Mouse (Mus musculus) lung, embryonic 15.5 days (tissue): ENCODE results near the gene Gm6676. TPM values are rescaled to one million over a fixed set of nuclear protein-coding genes. Genes with fewer than 3 reads are reported as not detected.
"Not testable (repeated sequence)": the region's sequence is repeated elsewhere in the genome, so short reads cannot be mapped to it uniquely, and the experiment has no call there.

Experiments used
- ATAC-seq: fragments of 200-750 bp; cut with Nextera tagmentation; 2 replicates; pipeline ENCODE4 v1.8.0; 2017; ENCODE audit warnings: moderate number of reproducible peaks, borderline replicate concordance; ENCODE audit not compliant: low FRiP score, low TSS enrichment; ENCODE audit errors: extremely low read depth
- H3K27ac ChIP-seq: fragments of 300-500 bp; sonication (generic); 2 replicates; pipeline ENCODE4 v1.5.1; 2015; ENCODE audit warnings: moderate library complexity, mild to moderate bottlenecking, inconsistent platforms
- H3K27me3 ChIP-seq: fragments of 300-500 bp; sonication (generic); 2 replicates; pipeline ENCODE4 v1.6.1; 2015; ENCODE audit warnings: inconsistent platforms
- H3K36me3 ChIP-seq: fragments of 300-500 bp; sonication (generic); 2 replicates; pipeline ENCODE4 v1.6.1; 2015; ENCODE audit warnings: inconsistent platforms
- H3K4me1 ChIP-seq: fragments of 300-500 bp; sonication (generic); 2 replicates; pipeline ENCODE4 v1.6.1; 2015; ENCODE audit warnings: inconsistent platforms
- H3K4me2 ChIP-seq: fragments of 300-500 bp; sonication (generic); 2 replicates; pipeline ENCODE4 v1.6.1; 2015; ENCODE audit warnings: inconsistent platforms, mild to moderate bottlenecking, moderate library complexity
- H3K4me3 ChIP-seq: fragments of 300-500 bp; sonication (generic); 2 replicates; pipeline ENCODE4 v1.5.1; 2015; ENCODE audit warnings: mild to moderate bottlenecking, inconsistent platforms
- H3K9ac ChIP-seq: fragments of 300-500 bp; sonication (generic); 2 replicates; pipeline ENCODE4 v1.6.1; 2015; ENCODE audit warnings: inconsistent platforms
- H3K9me3 ChIP-seq: fragments of 300-500 bp; sonication (generic); 2 replicates; pipeline ENCODE4 v1.6.1; 2016; ENCODE audit warnings: inconsistent platforms
- WGBS: fragments of 180-500 bp; shearing (Covaris S2); methylation state at CpG from one replicate; pipeline ENCODE4 v1.1.7; 2015; 5-methylcytosine and 5-hydroxymethylcytosine counted together
- polyA plus RNA-seq: library from polyadenylated mRNA; unstranded; fragments of >200 nt; fragmentation: Nextera tagmentation; extraction: Ambion mirVana; gene quantifications from 2 replicates; pipeline ENCODE4 v1.2.1, GENCODE M21; 2015

Gene Gm6676
- polyA plus RNA-seq = not detected in 2 replicates

DNA sequence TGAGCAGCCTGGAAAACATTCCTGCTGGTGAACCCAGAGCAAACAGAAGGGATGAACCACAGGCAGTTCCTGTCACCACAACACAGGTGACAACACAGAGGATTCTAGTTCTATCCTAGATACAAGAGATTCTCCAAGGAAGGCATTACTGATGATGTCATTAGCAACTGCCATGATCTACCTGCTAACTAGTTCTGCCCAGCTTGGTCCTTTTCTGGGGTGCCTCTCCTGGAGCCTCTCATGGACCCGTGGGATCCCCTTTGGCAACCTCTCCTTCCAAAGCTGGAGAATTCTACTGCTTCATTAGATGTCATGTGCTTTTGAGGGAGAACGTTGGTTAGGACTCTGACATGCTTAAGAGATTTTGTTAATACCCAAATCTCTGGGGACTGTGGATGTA is at the start of gene Gm6676:
TSS of gene Gm6676 (minus strand) at position 101 of the 400 bp plus-strand sequence.
- WGBS = no CpG with 5 or more reads among the region's 2 CpGs
- ATAC-seq, H3K9ac ChIP-seq, H3K27me3 ChIP-seq, H3K27ac ChIP-seq, H3K4me1 ChIP-seq, H3K9me3 ChIP-seq, H3K4me2 ChIP-seq, H3K36me3 ChIP-seq, H3K4me3 ChIP-seq: not testable (repeated sequence)

DNA sequence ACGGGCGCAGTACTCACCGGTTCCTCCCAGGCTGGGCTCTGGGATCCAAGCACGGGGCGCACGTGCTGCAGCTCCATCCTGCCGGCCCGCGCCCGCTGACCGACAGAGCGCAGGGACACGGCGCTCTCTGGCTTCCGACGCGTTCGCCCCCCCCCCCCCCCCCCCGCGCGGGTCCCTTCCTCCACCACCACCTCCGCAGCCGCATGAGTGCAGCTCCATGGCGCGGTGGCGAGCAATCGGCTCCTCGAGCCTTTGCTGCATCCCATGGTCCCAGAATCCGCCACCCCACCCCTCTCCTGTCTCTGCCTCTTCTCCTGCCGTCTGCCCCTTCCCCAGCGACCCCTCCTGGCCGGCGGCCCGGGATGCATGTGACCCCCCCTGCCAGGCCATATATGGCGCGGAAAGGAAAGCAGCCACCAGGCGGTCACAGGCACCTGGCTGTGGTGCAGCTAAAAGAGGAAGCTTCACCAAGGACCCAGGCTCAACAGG is 49.3 kb upstream of the Gm6676 start, which contains the start of gene Gm3512:
TSS of gene Gm3512 (minus strand) at position 51 of the 489 bp plus-strand sequence.
- H3K27ac ChIP-seq, H3K4me2 ChIP-seq, H3K4me1 ChIP-seq, ATAC-seq, H3K27me3 ChIP-seq, H3K4me3 ChIP-seq, H3K9ac ChIP-seq, H3K9me3 ChIP-seq, H3K36me3 ChIP-seq: not testable (repeated sequence)
- no CpG with 5 or more reads among the region's 37 CpGs for WGBS

DNA sequence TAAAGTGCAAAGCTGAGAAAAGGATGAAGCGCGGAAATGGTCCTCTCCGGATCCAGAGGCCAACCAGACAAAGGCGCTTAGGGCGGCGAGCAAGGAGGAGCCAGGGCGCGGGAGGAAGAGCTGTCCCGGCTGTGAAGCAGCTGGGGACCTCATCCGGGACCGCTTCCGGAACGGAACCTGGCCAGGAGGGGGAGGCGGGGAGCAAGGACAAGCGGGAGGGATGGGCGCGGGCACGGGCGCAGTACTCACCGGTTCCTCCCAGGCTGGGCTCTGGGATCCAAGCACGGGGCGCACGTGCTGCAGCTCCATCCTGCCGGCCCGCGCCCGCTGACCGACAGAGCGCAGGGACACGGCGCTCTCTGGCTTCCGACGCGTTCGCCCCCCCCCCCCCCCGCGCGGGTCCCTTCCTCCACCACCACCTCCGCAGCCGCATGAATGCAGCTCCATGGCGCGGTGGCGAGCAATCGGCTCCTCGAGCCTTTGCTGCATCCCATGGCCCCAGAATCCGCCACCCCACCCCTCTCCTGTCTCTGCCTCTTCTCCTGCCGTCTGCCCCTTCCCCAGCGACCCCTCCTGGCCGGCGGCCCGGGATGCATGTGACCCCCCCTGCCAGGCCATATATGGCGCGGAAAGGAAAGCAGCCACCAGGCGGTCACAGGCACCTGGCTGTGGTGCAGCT is 19.9 kb downstream of the Gm6676 start:
- H3K27ac ChIP-seq = peak overlapping the region; percentile 76
- WGBS = 0% methylated on average over 10 of the region's 54 CpGs
- not testable (repeated sequence) for ATAC-seq, H3K4me1 ChIP-seq, H3K9me3 ChIP-seq, H3K27me3 ChIP-seq, H3K36me3 ChIP-seq
- peak overlapping the region; percentile 31; the same call in 1 of the 2 replicates for H3K9ac ChIP-seq
- H3K4me3 ChIP-seq = peak overlapping the region; percentile 46
- peak overlapping the region; percentile 68 for H3K4me2 ChIP-seq

DNA sequence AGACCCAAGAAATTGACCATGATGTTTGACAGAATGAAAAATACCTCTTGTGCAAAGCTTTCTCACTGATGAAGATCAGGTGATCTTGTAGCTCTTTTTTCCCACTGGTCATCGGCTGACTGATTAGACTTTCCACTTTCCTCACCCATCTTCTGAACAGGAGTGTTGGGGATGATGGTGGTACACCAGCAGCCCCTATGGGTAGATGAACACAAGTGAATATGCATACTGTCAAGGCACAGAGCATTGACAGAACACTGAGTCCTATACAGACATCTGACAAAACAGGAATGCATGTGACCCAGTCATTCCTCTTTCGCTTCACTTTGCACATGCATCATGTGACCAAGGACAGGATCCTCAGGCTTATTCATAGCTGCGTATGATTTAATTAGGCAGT is 24.7 kb downstream of the Gm6676 start, which contains the start of gene Gm3696:
TSS of gene Gm3696 (minus strand) at position 101 of the 400 bp plus-strand sequence.
- not testable (repeated sequence) for H3K9ac ChIP-seq, H3K36me3 ChIP-seq, H3K4me2 ChIP-seq, ATAC-seq, H3K4me1 ChIP-seq, H3K9me3 ChIP-seq, H3K27ac ChIP-seq, H3K27me3 ChIP-seq, H3K4me3 ChIP-seq
- WGBS = 60% methylated on average over 1 of the region's 3 CpGs

Other genes starting within 250 kb of the Gm6676 start
- gene Gm3667, start 235.4 kb downstream of the Gm6676 start, polyA plus RNA-seq = 0.75 and 0.84 TPM in 2 replicates
- not detected in 2 replicates for gene Gm6356, start 151.6 kb downstream of the Gm6676 start, polyA plus RNA-seq
- gene Gm10406, start 98.0 kb downstream of the Gm6676 start, polyA plus RNA-seq = 0.39 and 0.50 TPM in 2 replicates
- gene Gm3685, start 80.4 kb downstream of the Gm6676 start, polyA plus RNA-seq = not detected in 2 replicates
- 0.94 and 1.00 TPM in 2 replicates for gene Gm3696, start 24.8 kb downstream of the Gm6676 start, polyA plus RNA-seq
- gene Gm3512, start 49.1 kb upstream of the Gm6676 start, polyA plus RNA-seq = 3.1 and 4.2 TPM in 2 replicates
- not detected in 2 replicates for gene Gm16434, start 69.1 kb upstream of the Gm6676 start, polyA plus RNA-seq
- gene Gm3727, start 139.3 kb upstream of the Gm6676 start, polyA plus RNA-seq = not detected in 2 replicates
- 0.52 and 0.54 TPM in 2 replicates for gene Gm3739, start 189.6 kb upstream of the Gm6676 start, polyA plus RNA-seq
- gene Gm5797, start 207.0 kb upstream of the Gm6676 start, polyA plus RNA-seq = not detected in 2 replicates
- not detected in 2 replicates for gene Gm8374, start 239.7 kb upstream of the Gm6676 start, polyA plus RNA-seq